Mouse (Mus musculus) hindbrain, embryonic 11.5 days (tissue): Measurements from ENCODE around the gene Abcb1a. TPM values are rescaled to one million over a fixed set of nuclear protein-coding genes. Genes with fewer than 3 reads are reported as not detected.
"Not testable (repeated sequence)": the region's sequence is repeated elsewhere in the genome, so short reads cannot be mapped to it uniquely, and the experiment has no call there.

Experiments used
- ATAC-seq: fragments of 200-750 bp; cut with Nextera tagmentation; 2 replicates; pipeline ENCODE4 v1.8.0; 2017; ENCODE audit warnings: mild to moderate bottlenecking, moderate TSS enrichment, moderate library complexity; ENCODE audit not compliant: low FRiP score
- DNase-seq: peaks from one replicate; pipeline ENCODE4 v3.0.0-alpha.2; 2015; ENCODE audit warnings: low spot score
- H3K27ac ChIP-seq: fragments of 300-500 bp; sonication (generic); 2 replicates; pipeline ENCODE4 v1.5.1; 2014; ENCODE audit warnings: mild to moderate bottlenecking, low read depth, low read length
- H3K27me3 ChIP-seq: fragments of 300-500 bp; sonication (generic); 2 replicates; pipeline ENCODE4 v1.6.1; 2014; ENCODE audit warnings: mild to moderate bottlenecking, low read length, moderate library complexity, mixed read lengths; ENCODE audit not compliant: control insufficient read depth, insufficient read depth
- H3K36me3 ChIP-seq: fragments of 300-500 bp; sonication (generic); 2 replicates; pipeline ENCODE4 v1.6.1; 2014; ENCODE audit warnings: mild to moderate bottlenecking, low read length, moderate library complexity, mixed read lengths; ENCODE audit not compliant: control insufficient read depth, insufficient read depth
- H3K4me1 ChIP-seq: fragments of 300-500 bp; sonication (generic); replicated peaks from 2 replicates; pipeline ENCODE4 v1.6.1; 2014; ENCODE audit warnings: low read length, mixed read lengths; ENCODE audit not compliant: control insufficient read depth, insufficient read depth
- H3K4me2 ChIP-seq: fragments of 300-500 bp; sonication (generic); replicated peaks from 2 replicates; pipeline ENCODE4 v1.6.1; 2014; ENCODE audit warnings: mild to moderate bottlenecking, low read depth, low read length
- H3K4me3 ChIP-seq: fragments of 300-500 bp; sonication (generic); 2 replicates; pipeline ENCODE4 v1.5.1; 2014; ENCODE audit warnings: low read depth, low read length
- H3K9ac ChIP-seq: fragments of 300-500 bp; sonication (generic); 2 replicates; pipeline ENCODE4 v1.6.1; 2014; ENCODE audit warnings: low read depth, low read length
- H3K9me3 ChIP-seq: fragments of 300-500 bp; sonication (generic); 2 replicates; pipeline ENCODE4 v1.6.1; 2016; ENCODE audit warnings: low read length; ENCODE audit not compliant: control insufficient read depth
- WGBS: fragments of 180-500 bp; shearing (Covaris S2); extraction: QIAGEN DNeasy Blood & Tissue Kit; methylation state at CpG from one replicate; pipeline ENCODE4 v1.1.7; 2014; 5-methylcytosine and 5-hydroxymethylcytosine counted together
- polyA plus RNA-seq: library from polyadenylated mRNA; unstranded; fragments of >200 nt; fragmentation: Nextera tagmentation; extraction: Ambion mirVana; gene quantifications from 2 replicates; pipeline ENCODE4 v1.2.1, GENCODE M21; 2014

The Abcb1a gene
- polyA plus RNA-seq, 1 experiment from 2014 or later = 0.52 TPM

GRCm38 (mm10) chr5:8687550-8687949, 27.7 kb downstream of the Abcb1a start:
- Histone ChIP-seq H3K36me3 (no peaks in the 10 kb centered on the region), H3K9me3 (no peaks in the 10 kb centered on the region), H3K4me2 (no peak overlapping the region), H3K27me3 (no peaks in the 10 kb centered on the region), H3K9ac (no peak overlapping the region), H3K27ac (no peak overlapping the region), H3K4me1 (no peaks in the 10 kb centered on the region), H3K4me3 (no peak overlapping the region)
- WGBS = 87% methylated on average over 5 of the region's 5 CpGs
- no peak for DNase-seq
- no peak for ATAC-seq

DNA sequence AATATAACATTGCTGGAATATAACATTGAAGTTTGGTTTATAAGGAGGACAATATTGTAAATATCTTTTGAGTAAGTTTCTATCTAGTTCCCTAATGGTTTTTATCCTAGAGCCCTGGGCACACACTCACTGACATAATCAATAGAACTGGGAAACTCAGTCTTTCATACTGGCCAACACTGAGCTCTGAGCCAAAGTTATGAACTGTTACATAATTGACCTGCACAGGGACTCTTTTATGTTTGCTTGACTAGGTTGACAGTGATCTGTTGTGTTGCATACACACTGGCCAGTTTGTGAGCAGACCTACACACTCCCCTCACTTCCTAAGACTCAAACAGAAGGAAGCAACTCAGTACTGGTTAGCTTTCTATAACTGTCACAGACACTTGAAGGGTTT, 56.2 kb downstream of the Abcb1a start:
- no peak overlapping the region for H3K9ac ChIP-seq
- no peak overlapping the region for H3K4me2 ChIP-seq
- H3K4me1 ChIP-seq = no peaks in the 10 kb centered on the region
- H3K9me3 ChIP-seq = no peaks in the 10 kb centered on the region
- DNase-seq (no peak), ATAC-seq (no peak)
- no peak overlapping the region for H3K4me3 ChIP-seq
- H3K27ac ChIP-seq = no peak overlapping the region
- no peaks in the 10 kb centered on the region for H3K36me3 ChIP-seq
- no peaks in the 10 kb centered on the region for H3K27me3 ChIP-seq

GRCm38 (mm10) chr5:8719556-8719955, 59.7 kb downstream of the Abcb1a start:
- H3K4me1 ChIP-seq = no peaks in the 10 kb centered on the region
- 60% methylated on average over 1 of the region's 1 CpGs for WGBS
- H3K9me3 ChIP-seq = no peaks in the 10 kb centered on the region

DNA sequence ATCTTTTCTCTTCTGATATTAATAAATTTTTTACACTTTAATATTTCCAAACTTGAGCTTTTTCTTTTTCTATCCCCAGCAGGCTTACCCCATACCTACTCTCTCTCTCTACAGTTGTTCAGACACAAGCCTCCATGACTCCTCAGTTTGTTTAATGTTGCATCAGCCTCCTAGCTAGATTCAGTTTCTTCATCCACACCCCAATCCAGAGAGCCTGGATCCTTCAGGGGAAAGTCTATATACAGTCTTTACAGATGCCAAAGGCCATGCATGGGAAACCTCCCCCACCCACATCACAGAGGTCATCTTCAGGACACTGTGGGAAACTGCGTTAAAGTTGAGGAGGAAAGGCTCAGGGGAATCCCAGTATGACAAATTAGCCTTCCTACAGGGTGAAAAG, 62.3 kb downstream of the Abcb1a start:
- WGBS = 60% methylated on average over 1 of the region's 1 CpGs

More at GRCm38 (mm10) chr5:8719556-8719955, 59.7 kb downstream of the Abcb1a start:
- H3K27ac ChIP-seq = no peak overlapping the region
- H3K27me3 ChIP-seq = no peaks in the 10 kb centered on the region
- ATAC-seq (no peak), DNase-seq (no peak)
- H3K36me3 ChIP-seq = no peaks in the 10 kb centered on the region
- H3K4me3 ChIP-seq = no peak overlapping the region
- no peak overlapping the region for H3K4me2 ChIP-seq
- H3K9ac ChIP-seq = no peak overlapping the region

DNA sequence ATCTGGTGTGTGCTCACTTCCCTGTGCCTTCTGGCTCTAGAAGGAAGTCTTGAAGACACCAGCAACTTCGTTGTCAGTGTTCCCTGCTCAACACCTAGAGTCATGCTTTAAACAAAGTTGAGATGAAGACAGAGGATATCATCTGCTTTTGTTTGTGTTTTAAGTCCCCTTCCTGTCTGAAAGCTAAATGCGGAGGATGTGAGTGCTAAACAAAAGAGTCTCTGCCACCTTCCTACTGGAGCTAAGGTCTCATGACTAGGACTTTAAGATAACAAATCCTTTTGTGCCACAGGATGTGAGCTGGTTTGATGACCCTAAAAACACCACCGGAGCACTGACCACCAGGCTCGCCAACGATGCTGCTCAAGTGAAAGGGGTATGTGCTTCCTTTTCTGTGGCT, 63.0 kb downstream of the Abcb1a start:
- ATAC-seq (no peak), DNase-seq (no peak)
- Histone ChIP-seq H3K27ac (no peak overlapping the region), H3K27me3 (no peaks in the 10 kb centered on the region), H3K4me2 (no peak overlapping the region), H3K9me3 (no peaks in the 10 kb centered on the region), H3K4me3 (no peak overlapping the region), H3K36me3 (no peaks in the 10 kb centered on the region), H3K4me1 (no peaks in the 10 kb centered on the region), H3K9ac (no peak overlapping the region)
- 84% methylated on average over 5 of the region's 5 CpGs for WGBS

More for the DNA sequence above, 62.3 kb downstream of the Abcb1a start:
- DNase-seq (no peak), ATAC-seq (no peak)
- H3K27me3 ChIP-seq = no peaks in the 10 kb centered on the region
- no peak overlapping the region for H3K4me2 ChIP-seq
- H3K4me1 ChIP-seq = no peaks in the 10 kb centered on the region
- H3K27ac ChIP-seq = no peak overlapping the region
- no peaks in the 10 kb centered on the region for H3K9me3 ChIP-seq
- H3K4me3 ChIP-seq = no peak overlapping the region
- no peaks in the 10 kb centered on the region for H3K36me3 ChIP-seq
- no peak overlapping the region for H3K9ac ChIP-seq

GRCm38 (mm10) chr5:8727760-8728159, 67.9 kb downstream of the Abcb1a start:
- WGBS = 59% methylated on average over 4 of the region's 4 CpGs
- DNase-seq = no peak
- H3K27ac ChIP-seq = no peak overlapping the region

GRCm38 (mm10) chr5:8732639-8733038, 72.8 kb downstream of the Abcb1a start:
- no peak overlapping the region for H3K4me3 ChIP-seq

More at GRCm38 (mm10) chr5:8727760-8728159, 67.9 kb downstream of the Abcb1a start:
- Histone ChIP-seq H3K36me3 (no peaks in the 10 kb centered on the region), H3K9ac (no peak overlapping the region), H3K4me2 (no peak overlapping the region), H3K4me3 (no peak overlapping the region), H3K9me3 (no peaks in the 10 kb centered on the region), H3K4me1 (no peaks in the 10 kb centered on the region), H3K27me3 (no peaks in the 10 kb centered on the region)
- ATAC-seq = no peak

GRCm38 (mm10) chr5:8733307-8733706, 73.4 kb downstream of the Abcb1a start:
- H3K27me3 ChIP-seq, H3K4me2 ChIP-seq, H3K9me3 ChIP-seq, H3K4me3 ChIP-seq, ATAC-seq, H3K4me1 ChIP-seq, H3K36me3 ChIP-seq, H3K27ac ChIP-seq, H3K9ac ChIP-seq, DNase-seq: not testable (repeated sequence)
- WGBS = 76% methylated on average over 7 of the region's 10 CpGs

More at GRCm38 (mm10) chr5:8732639-8733038, 72.8 kb downstream of the Abcb1a start:
- no peaks in the 10 kb centered on the region for H3K4me1 ChIP-seq
- ATAC-seq (no peak), DNase-seq (no peak)
- no peaks in the 10 kb centered on the region for H3K9me3 ChIP-seq
- no peak overlapping the region for H3K9ac ChIP-seq
- H3K27me3 ChIP-seq = no peaks in the 10 kb centered on the region
- no peak overlapping the region for H3K4me2 ChIP-seq
- no peak overlapping the region for H3K27ac ChIP-seq
- no peaks in the 10 kb centered on the region for H3K36me3 ChIP-seq

DNA sequence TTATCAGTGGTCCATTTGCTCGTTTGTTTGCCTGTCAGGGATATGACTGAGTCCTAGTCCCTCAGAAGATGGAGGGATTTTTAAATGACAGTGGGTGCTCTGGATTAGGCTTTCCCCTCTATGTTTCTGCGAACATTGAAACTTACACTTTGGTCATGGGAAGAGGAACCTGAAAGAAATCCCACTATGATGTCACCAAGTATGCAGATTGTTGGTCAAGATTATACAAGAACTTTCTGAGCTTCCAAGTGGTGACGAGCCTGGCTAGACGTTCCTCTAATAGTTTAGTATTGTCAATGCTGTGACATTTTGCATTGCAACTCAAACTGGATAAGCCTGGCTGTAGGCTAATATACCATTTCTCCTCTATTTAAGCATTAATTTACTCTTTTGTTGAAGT, 76.5 kb downstream of the Abcb1a start:
- H3K4me3 ChIP-seq = no peak overlapping the region
- no peak for ATAC-seq
- H3K27me3 ChIP-seq = no peaks in the 10 kb centered on the region
- no peak overlapping the region for H3K27ac ChIP-seq
- DNase-seq = no peak
- no peaks in the 10 kb centered on the region for H3K9me3 ChIP-seq
- H3K9ac ChIP-seq = no peak overlapping the region
- WGBS = 83% methylated on average over 4 of the region's 4 CpGs
- H3K36me3 ChIP-seq = no peaks in the 10 kb centered on the region
- no peaks in the 10 kb centered on the region for H3K4me1 ChIP-seq
- no peak overlapping the region for H3K4me2 ChIP-seq
